Mouse (Mus musculus) CD4-positive, CD25-positive, alpha-beta regulatory T cell (primary cell): Measurements from ENCODE around the gene Dcakd. TPM values are rescaled to one million over a fixed set of nuclear protein-coding genes. Genes with fewer than 3 reads are reported as not detected.

ENCODE experiments used
- polyA plus RNA-seq: library from polyadenylated mRNA; unstranded; fragments of 100-300 nt; shearing (Covaris generic); gene quantifications from one replicate; pipeline ENCODE4 v1.2.1, GENCODE M21; 2017

The Dcakd gene
- polyA plus RNA-seq, result 26.3 TPM

DNA sequence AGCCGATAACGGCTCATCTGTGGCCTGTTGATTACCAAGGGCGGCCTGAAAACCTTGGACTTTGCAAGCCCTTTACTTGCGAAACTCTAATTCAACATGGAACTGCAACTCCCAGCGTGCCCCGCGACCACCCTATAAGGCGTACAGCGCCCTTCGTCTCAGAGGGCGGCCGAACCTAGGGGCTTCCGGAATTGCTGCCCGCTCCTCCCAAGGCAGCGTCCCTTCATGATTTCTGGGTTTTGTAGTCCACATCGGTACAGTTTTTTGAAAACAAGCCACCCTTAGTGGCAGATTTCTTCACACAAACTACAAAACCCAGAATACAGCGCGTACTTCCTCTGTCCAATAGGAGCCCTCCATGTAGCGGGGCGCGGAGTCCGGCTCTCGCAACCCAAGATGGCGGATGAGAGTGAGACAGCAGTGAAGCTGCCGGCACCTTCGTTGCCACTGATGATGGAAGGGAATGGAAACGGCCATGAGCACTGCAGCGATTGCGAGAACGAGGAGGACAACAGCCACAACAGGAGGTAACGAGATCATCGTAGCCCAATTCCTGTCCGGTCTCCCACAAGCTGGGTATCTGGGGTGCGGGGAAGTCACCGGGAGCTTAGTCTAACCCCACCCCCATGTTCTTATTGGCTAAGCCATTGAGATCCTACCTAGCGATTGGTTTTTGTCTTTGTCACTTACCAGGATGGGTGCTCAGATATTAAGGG lies at the start of gene Dcakd, which contains the start of gene Nmt1:
Gene Dcakd (minus strand): TSS at position 158 of the 716 bp plus-strand sequence.
Gene Nmt1 (plus strand): TSS at position 15 of the 716 bp plus-strand sequence.

DNA sequence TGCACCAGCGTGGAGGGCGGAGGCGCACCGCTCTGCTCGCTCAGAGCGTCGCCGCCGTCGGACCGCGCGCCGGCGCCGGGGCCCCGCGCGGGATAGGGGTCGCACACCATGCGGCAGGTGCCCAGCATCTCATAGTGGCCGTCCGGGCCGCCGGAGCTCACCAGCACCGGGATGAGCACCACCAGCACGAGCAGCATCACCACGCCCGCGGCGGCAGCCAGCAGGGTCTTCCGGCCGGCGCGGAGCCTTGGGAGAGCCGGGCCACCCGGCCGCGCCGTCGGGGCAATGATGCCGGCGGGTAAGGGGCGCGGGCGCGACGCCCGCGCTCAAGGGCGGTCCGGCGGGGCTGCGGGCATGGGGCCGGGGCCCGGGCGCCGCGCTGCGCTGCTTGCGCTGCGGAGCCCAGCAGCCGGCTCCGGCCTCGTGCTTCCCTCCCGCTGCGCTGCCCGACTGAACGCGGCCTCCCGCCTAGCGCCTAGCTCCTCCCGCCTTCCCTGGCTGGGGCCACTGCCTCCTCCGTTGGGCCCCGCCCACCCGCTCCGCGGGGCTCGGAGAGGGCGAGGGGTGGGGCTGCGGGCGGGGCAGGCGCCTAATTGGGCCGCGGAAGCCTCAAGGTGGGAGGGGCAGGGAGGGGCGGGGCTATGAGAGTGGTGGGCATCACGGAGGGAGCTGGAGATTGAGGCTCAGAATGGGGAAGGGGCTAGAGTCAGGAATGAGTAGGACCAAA lies 81.7 kb downstream of the Dcakd start, which contains the start of gene C1ql1:
Gene C1ql1 (minus strand): TSS at position 424 of the 727 bp plus-strand sequence.

Other genes with a start within 250 kb of the Dcakd start
- gene Gjc1, start 208.6 kb downstream of the Dcakd start, polyA plus RNA-seq, result not detected
- not detected for gene Higd1b, start 192.5 kb downstream of the Dcakd start, polyA plus RNA-seq
- gene Eftud2, start 147.3 kb downstream of the Dcakd start, polyA plus RNA-seq, result 161 TPM
- not detected for gene Ccdc103, start 147.1 kb downstream of the Dcakd start, polyA plus RNA-seq
- not detected for gene Fam187a, start 143.2 kb downstream of the Dcakd start, polyA plus RNA-seq
- not detected for gene Gfap, start 127.4 kb downstream of the Dcakd start, polyA plus RNA-seq
- 1.4 TPM for gene Kif18b, start 103.2 kb downstream of the Dcakd start, polyA plus RNA-seq
- gene C1ql1, start 81.6 kb downstream of the Dcakd start, polyA plus RNA-seq, result not detected
- gene Nmt1, start 143 bp downstream of the Dcakd start, polyA plus RNA-seq, result 75.3 TPM
- not detected for gene Plcd3, start 73.3 kb upstream of the Dcakd start, polyA plus RNA-seq
- 48.3 TPM for gene Acbd4, start 73.3 kb upstream of the Dcakd start, polyA plus RNA-seq
- 4.2 TPM for gene Hexim1, start 87.9 kb upstream of the Dcakd start, polyA plus RNA-seq
- 5.3 TPM for gene Hexim2, start 104.1 kb upstream of the Dcakd start, polyA plus RNA-seq
- gene Fmnl1, start 142.8 kb upstream of the Dcakd start, polyA plus RNA-seq, result 229 TPM
- gene 1700023F06Rik, start 180.2 kb upstream of the Dcakd start, polyA plus RNA-seq, result not detected
- gene Spata32, start 190.1 kb upstream of the Dcakd start, polyA plus RNA-seq, result not detected
- 36.7 TPM for gene Map3k14, start 239.1 kb upstream of the Dcakd start, polyA plus RNA-seq